Mouse (Mus musculus) ovary, postnatal 10 days (tissue): ENCODE results near the gene Nmi.
A peak's percentile ranks its signal among the peaks of the same experiment; 100 is the strongest.

ENCODE experiments used
- DNase-seq: peaks from one replicate; pipeline ENCODE4 v3.0.0; 2022; ENCODE audit warnings: low spot score

Gene Nmi

GRCm38 (mm10) chr2:51941832-51942231 lies 31.5 kb downstream of the Nmi start:
- no peak for DNase-seq

DNA sequence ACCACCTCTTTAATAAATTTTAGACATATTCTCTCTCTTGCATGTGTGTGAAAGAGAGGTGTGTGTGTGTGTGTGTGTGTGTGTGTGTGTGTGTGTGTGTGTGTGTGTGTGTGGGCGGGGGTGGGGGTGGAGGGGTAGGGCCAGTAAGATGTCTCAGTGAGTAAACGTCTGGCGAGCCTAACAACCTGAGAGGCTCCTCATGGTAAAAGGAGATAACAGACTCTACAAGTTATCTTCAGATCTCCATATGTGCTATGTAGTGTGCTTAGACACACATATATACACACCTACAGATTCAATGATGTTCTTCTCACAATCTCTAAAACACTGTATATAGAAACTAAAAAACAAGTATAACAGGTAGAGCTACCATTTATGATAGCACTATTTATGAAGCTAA lies 34.5 kb downstream of the Nmi start:
- DNase-seq, result no peak

DNA sequence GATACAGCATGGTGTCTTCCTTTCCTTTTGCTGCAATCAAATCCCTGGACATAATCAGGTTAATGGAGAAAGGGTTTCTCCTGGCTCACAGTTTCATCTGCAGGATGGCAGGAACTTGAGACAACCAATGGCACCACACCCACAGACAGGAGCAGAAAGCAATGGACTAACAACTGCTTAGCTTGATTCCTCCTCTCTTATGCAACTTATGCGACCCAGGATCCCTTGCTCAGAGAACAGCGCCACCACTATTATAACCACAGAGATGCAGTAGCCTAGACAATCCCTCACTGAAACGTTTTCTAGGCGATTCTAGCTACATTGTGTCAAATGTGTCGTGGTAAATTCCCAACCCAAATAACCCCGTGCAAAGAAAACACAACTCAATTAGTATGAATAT lies 36.3 kb downstream of the Nmi start:
- no peak for DNase-seq

DNA sequence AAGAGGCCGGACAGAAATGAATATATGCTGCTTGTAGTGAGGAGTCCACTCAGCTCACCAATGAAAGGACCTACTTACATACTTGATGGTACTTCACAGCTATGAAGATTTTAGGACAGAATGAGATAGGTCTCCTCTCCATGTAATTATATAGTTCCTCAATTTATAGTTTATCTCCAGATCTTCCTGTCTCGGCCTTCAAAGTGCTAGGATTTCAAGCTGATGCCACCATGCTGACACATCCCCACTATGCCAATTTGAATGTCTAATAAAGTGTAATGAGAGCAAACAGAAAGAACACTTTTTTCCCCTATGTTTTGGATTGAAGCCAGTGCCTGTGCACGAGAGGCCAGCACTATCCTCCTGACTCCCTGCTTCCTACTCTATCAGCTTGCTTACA lies 36.7 kb downstream of the Nmi start:
- no peak for DNase-seq

- DNase-seq, result no peak
These were observed 37.4 kb downstream of the Nmi start for GRCm38 (mm10) chr2:51935921-51936320.

GRCm38 (mm10) chr2:51934574-51935334 lies 38.5 kb downstream of the Nmi start, which contains the start of gene Rbm43:
Gene Rbm43 (minus strand): TSS chr2:51935163.
- DNase-seq, result peak; percentile 62

GRCm38 (mm10) chr2:51933341-51934134 lies 39.8 kb downstream of the Nmi start:
- no peak for DNase-seq

DNA sequence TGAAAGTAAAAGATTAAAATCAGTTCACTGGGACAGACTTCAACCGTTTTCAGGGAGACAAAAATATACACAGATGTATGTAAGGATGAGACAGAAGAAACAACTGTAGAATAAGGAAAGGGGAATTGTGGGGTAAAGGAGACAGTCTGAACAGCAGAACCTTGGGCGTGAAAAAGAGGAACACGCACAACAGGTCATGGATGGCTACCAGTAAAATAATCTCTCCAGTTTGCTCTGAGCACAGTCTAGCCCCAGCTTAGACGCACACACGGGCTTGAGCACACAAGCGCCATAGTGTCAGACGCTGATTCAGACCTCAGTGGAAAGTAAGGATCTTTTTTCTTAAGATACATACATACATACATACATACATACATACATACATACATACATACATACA lies 42.1 kb downstream of the Nmi start:
- DNase-seq, result no peak

- DNase-seq, result peak; percentile 37
These were observed 58.2 kb downstream of the Nmi start for GRCm38 (mm10) chr2:51914944-51915680.

- no peak for DNase-seq
These were observed 58.8 kb downstream of the Nmi start for GRCm38 (mm10) chr2:51914532-51914931.

DNA sequence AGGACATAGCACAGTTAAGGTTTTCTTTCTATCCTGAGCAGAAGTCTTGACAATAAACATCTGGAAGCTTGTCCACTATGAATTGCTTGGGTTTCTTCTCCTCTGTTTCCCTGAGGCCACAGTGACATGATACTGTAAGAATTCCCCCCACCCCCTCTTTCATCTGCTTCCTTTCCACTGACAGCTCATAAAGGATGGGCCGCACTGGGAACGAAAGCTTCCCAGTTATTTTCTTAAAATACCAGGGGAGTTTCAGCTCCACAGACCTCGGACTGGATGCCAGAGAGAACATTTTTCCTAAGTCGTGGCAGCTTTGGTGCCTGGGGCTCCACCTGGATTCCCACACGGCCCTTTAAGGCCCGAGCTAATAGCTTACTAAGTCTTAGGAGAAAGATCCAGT lies 60.6 kb downstream of the Nmi start:
- no peak for DNase-seq

DNA sequence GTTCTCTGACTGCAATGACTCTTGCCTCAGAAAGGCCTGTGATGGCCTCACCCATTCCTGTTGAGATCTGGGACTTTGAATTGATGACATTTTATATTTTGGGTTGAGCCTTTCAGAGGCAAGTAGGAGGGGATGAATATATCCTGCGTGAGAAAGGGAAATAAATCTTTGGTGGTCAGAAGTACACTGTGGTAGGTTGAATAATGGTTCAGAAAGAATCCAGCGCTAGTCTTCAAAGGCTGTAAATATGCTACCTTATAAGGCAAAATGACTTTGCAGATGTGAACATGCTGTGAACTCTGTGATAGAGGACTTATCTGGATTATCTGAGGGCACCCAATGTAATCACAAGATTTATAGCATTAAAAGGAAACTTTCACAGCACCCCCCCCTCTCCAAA lies 61.4 kb downstream of the Nmi start:
- DNase-seq, result no peak

DNA sequence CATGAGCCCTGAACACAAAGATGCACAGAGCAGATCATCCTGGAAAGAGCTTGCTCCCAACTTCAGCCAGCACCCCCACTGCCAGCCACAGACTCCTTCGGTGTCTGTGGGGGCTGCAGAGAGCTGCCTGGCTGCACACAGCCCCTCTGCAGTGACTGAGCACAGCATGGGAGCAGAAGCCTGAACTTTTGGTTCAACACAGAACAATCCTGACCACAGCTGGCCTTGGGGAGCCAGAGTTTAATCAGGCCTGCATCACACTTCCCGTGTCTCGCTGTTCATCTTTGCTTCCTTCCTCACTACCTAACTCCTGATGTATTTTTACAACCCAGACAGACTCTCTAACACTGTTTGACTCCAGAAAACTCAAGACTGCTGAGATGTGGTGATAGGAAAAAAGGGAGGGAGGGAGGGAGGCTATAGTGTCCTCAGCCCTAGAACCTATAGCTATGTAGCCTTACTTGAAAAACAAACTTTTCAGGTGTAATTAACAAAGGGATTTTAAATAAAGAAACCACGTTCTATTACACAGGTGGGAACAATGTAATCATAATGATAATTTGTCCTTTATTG lies 65.7 kb downstream of the Nmi start:
- DNase-seq, result no peak

- DNase-seq, result no peak
These were observed 67.7 kb downstream of the Nmi start for GRCm38 (mm10) chr2:51905637-51906036.
